Mouse (Mus musculus) midbrain, postnatal 0 days (tissue): ENCODE measurements around the gene Hspa4. TPM values are rescaled to one million over a fixed set of nuclear protein-coding genes. Genes with fewer than 3 reads are reported as not detected.
"Not testable (repeated sequence)": the region's sequence is repeated elsewhere in the genome, so short reads cannot be mapped to it uniquely, and the experiment has no call there.

Experiments
- ATAC-seq: fragments of 200-750 bp; cut with Nextera tagmentation; 2 replicates; pipeline ENCODE4 v1.8.0; 2017; ENCODE audit warnings: moderate number of reproducible peaks, mild to moderate bottlenecking, moderate TSS enrichment, moderate library complexity; ENCODE audit not compliant: low FRiP score
- DNase-seq: peaks from one replicate; pipeline ENCODE4 v3.0.0-alpha.2; 2015; ENCODE audit warnings: low spot score
- H3K27ac ChIP-seq: fragments of 300-500 bp; sonication (generic); 2 replicates; pipeline ENCODE4 v1.5.1; 2014; ENCODE audit warnings: low read depth, mild to moderate bottlenecking, low read length, mixed read lengths
- H3K27me3 ChIP-seq: fragments of 300-500 bp; sonication (generic); 2 replicates; pipeline ENCODE4 v1.6.1; 2014; ENCODE audit warnings: low read length, control low read depth, mixed read lengths; ENCODE audit not compliant: insufficient read depth
- H3K36me3 ChIP-seq: fragments of 300-500 bp; sonication (generic); 2 replicates; pipeline ENCODE4 v1.6.1; 2014; ENCODE audit warnings: low read length, control low read depth, mixed read lengths; ENCODE audit not compliant: insufficient read depth
- H3K4me1 ChIP-seq: fragments of 300-500 bp; sonication (generic); 2 replicates; pipeline ENCODE4 v1.6.1; 2014; ENCODE audit warnings: mild to moderate bottlenecking, control low read depth, antibody characterized with exemption, low read length, mixed read lengths; ENCODE audit not compliant: insufficient read depth
- H3K4me2 ChIP-seq: fragments of 300-500 bp; sonication (generic); 2 replicates; pipeline ENCODE4 v1.6.1; 2014; ENCODE audit warnings: low read depth, mild to moderate bottlenecking, low read length, mixed read lengths; ENCODE audit not compliant: poor library complexity, severe bottlenecking
- H3K4me3 ChIP-seq: fragments of 300-500 bp; sonication (generic); 2 replicates; pipeline ENCODE4 v1.5.1; 2014; ENCODE audit warnings: low read depth, mild to moderate bottlenecking, low read length, moderate library complexity
- H3K9ac ChIP-seq: fragments of 300-500 bp; sonication (generic); replicated peaks from 2 replicates; pipeline ENCODE4 v1.6.1; 2014; ENCODE audit warnings: mild to moderate bottlenecking, low read length, moderate library complexity, mixed read lengths; ENCODE audit not compliant: poor library complexity, severe bottlenecking
- H3K9me3 ChIP-seq: fragments of 300-500 bp; sonication (generic); 2 replicates; pipeline ENCODE4 v1.6.1; 2016; ENCODE audit warnings: low read length, control low read depth
- CTCF ChIP-seq: IDR thresholded peaks from 2 replicates; pipeline ENCODE4 v1.5.1; 2016; ENCODE audit warnings: antibody characterized with exemption, mild to moderate bottlenecking
- WGBS: fragments of 180-500 bp; shearing (Covaris S2); extraction: QIAGEN DNeasy Blood & Tissue Kit; methylation state at CpG from one replicate; pipeline ENCODE4 v1.1.7; 2014; 5-methylcytosine and 5-hydroxymethylcytosine counted together
- polyA plus RNA-seq: library from polyadenylated mRNA; unstranded; fragments of >200 nt; fragmentation: Nextera tagmentation; extraction: Ambion mirVana; gene quantifications from 2 replicates; pipeline ENCODE4 v1.2.1, GENCODE M21; 2015
- total RNA-seq: library from RNA; depleted of rRNA; stranded (reverse); fragments of >200 nt; gene quantifications from 2 replicates; pipeline ENCODE4 v1.2.3, GENCODE M21; 2014

The Hspa4 gene
- total and polyA plus RNA-seq, 2 experiments from 2014 or later: 42.8 to 93.7 TPM

DNA sequence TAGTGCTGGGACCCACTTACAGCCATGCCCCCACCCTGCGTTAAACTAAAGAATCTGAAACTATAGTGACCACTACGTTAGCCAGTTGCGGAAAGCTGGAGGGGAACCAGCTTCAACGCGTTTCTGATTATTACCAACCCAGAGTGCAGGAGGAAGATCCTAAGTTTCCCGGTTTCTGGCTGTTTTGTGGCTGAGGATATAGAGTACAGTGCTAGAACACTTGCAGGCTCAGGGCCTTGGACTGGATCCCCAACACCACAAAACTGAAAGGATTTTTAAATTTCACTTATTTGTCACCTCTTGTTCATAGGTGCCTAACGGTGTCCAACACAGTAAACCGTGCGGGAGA, 884 bp upstream of the Hspa4 start:
- Histone ChIP-seq H3K4me3 (peak overlapping the region; percentile 94), H3K4me1 (peaks cover 17% of the 10 kb centered on the region)
- ATAC-seq: no peak

DNA sequence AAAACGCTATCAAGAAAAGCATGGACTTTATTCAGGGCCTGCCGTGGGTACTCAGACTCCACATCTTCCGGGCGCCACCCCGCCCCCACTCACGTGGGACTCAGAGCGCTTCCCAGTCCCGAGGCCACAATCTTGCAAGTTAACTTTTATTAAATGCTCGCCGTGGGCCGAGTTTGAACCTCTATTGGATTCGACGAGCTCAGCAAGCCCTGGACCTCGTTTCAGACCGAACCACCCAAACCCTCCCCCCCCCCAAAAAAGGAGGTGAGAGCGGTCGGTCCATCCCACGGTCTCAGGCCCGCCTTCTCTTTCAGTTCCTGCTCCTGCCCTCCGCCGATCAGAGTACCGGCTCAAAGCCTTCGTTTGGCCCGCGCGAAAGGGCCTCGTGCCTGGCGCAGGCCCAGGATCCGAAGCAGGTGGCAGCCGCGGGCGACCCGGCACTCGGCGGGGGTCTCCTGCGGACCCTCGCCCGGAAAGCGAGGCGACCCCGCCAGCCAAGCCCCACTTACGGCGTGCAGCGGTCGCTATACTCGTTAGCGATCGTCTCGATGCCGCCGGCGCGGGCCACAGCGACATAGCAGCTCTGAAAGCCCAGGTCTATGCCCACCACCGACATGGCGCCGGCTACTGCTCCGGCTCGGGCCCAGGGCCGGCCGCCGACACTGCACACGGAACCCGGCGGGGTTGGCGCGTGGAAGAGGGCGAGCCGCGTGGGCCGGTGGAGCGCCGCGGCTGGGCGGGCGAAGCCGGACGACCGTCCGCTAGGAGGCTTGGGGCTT, 517 bp downstream of the Hspa4 start:
- Histone ChIP-seq H3K9ac (peak overlapping the region; percentile 97), H3K27me3 (no peaks in the 10 kb centered on the region), H3K4me1 (peaks cover 17% of the 10 kb centered on the region), H3K4me3 (peak overlapping the region; percentile 94), H3K9me3 (no peaks in the 10 kb centered on the region), H3K36me3 (no peaks in the 10 kb centered on the region), H3K27ac (peak overlapping the region; percentile 90), H3K4me2 (peak overlapping the region; percentile 70)
- WGBS: under 1% methylated on average over 73 of the region's 80 CpGs
- peak; percentile 15 for DNase-seq
- no peak for TF ChIP-seq CTCF
- ATAC-seq: peak; percentile 75

More for the DNA sequence above, 884 bp upstream of the Hspa4 start:
- Histone ChIP-seq H3K4me2 (peak overlapping the region; percentile 55), H3K9ac (peak overlapping the region; percentile 60), H3K27ac (peak overlapping the region; percentile 90), H3K36me3 (no peaks in the 10 kb centered on the region), H3K9me3 (no peaks in the 10 kb centered on the region), H3K27me3 (no peaks in the 10 kb centered on the region)
- no peak for TF ChIP-seq CTCF
- no peak for DNase-seq
- WGBS: 50% methylated on average over 9 of the region's 9 CpGs

DNA sequence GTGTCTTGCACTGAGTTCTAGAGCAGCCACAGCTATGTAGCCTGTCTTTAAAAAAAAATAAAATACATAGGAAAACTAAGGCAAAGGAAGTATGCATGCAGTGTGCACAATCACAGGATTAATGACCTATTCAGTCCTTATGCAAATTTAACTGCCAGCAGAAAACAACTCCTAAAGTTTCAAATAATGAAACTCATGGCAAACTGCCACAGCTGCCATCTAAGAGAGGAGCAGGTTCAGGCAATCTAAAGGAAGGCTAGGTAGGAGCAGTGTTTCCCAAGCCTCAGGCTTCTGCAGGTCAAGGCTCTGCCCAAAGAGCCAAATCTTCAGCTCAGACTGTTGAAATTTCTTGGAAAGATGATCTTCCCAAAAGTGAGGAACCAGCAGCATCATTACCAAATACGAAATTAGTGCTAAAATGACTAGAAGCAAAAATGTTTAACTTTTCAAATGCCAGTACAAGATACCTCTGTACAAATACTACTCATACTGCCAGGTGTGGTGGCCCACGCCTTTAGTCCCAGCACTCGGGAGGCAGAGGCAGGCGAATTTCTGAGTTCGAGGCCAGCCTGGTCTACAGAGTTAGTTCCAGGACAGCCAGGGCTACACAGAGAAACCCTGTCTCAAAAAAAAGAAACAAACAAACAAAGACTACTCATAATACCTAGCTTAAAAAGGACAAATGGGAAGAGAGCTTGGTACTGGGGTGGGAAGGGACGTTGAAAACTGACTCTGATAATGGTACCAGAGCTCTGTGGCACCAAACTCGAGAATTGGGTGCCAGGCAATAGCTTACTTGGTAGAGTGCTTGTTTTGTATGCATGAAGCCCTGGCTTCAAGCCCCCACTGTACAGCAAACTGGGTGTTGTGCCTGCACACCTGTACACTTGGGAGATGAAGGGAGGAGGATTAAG, 2.1 kb downstream of the Hspa4 start:
- H3K4me3 ChIP-seq: no peak overlapping the region
- no peak overlapping the region for H3K9ac ChIP-seq
- TF ChIP-seq CTCF: no peak

DNA sequence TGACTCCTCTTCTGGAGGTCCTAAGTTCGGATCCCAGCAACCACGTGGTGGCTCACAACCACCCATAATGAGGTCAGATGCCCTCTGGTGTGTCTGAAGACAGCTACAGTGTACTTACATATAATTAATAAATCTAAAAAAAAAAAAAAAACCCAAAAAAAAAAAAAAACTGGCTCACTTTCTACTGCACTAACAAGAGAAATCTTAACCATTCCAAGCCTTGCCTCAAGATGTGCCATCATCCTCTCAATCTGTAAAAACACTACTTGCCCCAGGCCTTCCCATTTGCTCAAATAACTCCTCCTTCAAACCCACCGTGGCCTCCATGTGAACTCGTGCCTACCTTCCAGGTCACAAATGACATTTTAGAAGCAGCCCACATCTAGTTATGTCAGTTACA, 3.4 kb downstream of the Hspa4 start:
- no peak for DNase-seq
- peaks cover 17% of the 10 kb centered on the region for H3K4me1 ChIP-seq
- WGBS: 84% methylated on average over 4 of the region's 4 CpGs
- no peaks in the 10 kb centered on the region for H3K36me3 ChIP-seq
- no peaks in the 10 kb centered on the region for H3K27me3 ChIP-seq
- no peaks in the 10 kb centered on the region for H3K9me3 ChIP-seq
- no peak for TF ChIP-seq CTCF
- no peak overlapping the region for H3K9ac ChIP-seq
- ATAC-seq: no peak
- H3K4me2 ChIP-seq: no peak overlapping the region
- H3K27ac ChIP-seq: no peak overlapping the region
- no peak overlapping the region for H3K4me3 ChIP-seq

More for the DNA sequence above, 2.1 kb downstream of the Hspa4 start:
- DNase-seq (no peak), ATAC-seq (no peak)
- Histone ChIP-seq H3K4me2 (peak overlapping the region; percentile 70; the same call in 1 of the 2 replicates), H3K4me1 (peaks cover 17% of the 10 kb centered on the region), H3K36me3 (no peaks in the 10 kb centered on the region), H3K27me3 (no peaks in the 10 kb centered on the region), H3K27ac (no peak overlapping the region), H3K9me3 (no peaks in the 10 kb centered on the region)
- 88% methylated on average over 7 of the region's 7 CpGs for WGBS

DNA sequence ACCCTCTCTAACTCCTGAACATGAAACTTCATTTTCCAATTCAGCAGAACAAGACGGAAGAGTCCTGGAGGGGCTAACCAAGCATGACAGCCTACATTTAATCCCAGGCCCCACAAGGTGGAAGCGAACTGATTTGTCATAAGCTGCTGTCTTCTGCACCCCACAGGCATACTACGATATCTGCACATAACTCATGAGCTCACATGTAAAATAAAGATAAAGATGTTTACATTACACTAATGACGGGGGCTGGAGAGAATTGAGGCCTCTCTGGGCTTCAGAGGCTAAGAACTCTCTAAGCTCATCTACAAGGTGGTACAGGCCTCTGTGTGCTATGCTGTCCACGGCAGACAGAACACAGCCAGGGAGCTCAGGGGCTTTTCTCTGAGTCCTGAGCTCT, 5.8 kb downstream of the Hspa4 start:
- H3K9me3 ChIP-seq: no peaks in the 10 kb centered on the region
- no peak for TF ChIP-seq CTCF
- no peak overlapping the region for H3K27ac ChIP-seq
- 77% methylated on average over 5 of the region's 5 CpGs for WGBS
- ATAC-seq (no peak), DNase-seq (no peak)
- H3K9ac ChIP-seq: no peak overlapping the region
- peaks cover 3% of the 10 kb centered on the region; the same call in 1 of the 2 replicates for H3K36me3 ChIP-seq
- no peak overlapping the region for H3K4me2 ChIP-seq
- no peak overlapping the region for H3K4me3 ChIP-seq
- peaks cover 17% of the 10 kb centered on the region for H3K4me1 ChIP-seq
- no peaks in the 10 kb centered on the region for H3K27me3 ChIP-seq

DNA sequence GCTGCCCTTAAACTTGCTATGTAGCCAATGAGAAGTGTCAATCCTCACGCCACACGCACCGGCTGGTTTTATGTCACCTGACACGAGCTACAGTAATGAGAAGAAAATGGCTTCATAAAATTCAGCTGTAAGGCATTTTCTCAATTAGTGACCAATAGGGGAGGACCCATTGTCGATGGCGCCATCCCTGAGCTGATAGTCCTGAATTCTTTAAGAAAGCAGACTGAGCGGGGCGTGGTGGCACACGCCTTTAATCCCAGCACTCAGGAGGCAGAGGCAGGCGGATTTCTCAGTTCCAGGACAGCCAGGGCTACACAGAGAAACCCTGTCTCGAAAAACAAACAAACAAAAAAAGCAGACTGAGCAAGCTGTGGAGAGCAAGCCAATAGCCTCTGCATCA, 9.4 kb downstream of the Hspa4 start:
- no peaks in the 10 kb centered on the region for H3K4me1 ChIP-seq
- H3K27ac ChIP-seq: no peak overlapping the region
- H3K9ac ChIP-seq: no peak overlapping the region
- H3K27me3 ChIP-seq: no peaks in the 10 kb centered on the region
- H3K4me2 ChIP-seq: no peak overlapping the region
- ATAC-seq (no peak), DNase-seq (no peak)
- no peaks in the 10 kb centered on the region for H3K9me3 ChIP-seq
- no peak overlapping the region for H3K4me3 ChIP-seq
- WGBS: 94% methylated on average over 11 of the region's 11 CpGs
- TF ChIP-seq CTCF: no peak
- H3K36me3 ChIP-seq: peaks cover 34% of the 10 kb centered on the region

DNA sequence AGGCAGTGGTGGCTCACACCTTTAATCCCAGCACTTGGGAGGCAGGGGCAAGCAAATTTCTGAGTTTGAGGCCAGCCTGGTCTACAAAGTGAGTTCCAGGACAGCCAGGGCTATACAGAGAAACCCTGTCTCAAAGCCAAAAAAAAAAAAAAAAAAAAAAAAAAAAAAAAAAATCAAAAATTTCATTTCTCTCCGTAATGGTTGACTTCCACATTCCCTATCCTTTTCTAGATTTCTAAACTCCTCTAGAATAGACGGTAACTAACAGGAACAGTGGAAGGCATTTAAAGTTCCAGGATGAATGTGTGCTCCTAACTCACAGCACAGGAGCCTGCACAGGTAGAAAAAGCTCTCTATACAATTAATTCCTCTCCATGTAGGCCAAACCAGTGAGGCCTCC, 10.1 kb downstream of the Hspa4 start:
- H3K27me3 ChIP-seq, H3K27ac ChIP-seq, H3K9me3 ChIP-seq, ATAC-seq, DNase-seq, H3K4me3 ChIP-seq, H3K4me1 ChIP-seq, H3K4me2 ChIP-seq, H3K9ac ChIP-seq: not testable (repeated sequence)
- peaks cover 38% of the 10 kb centered on the region for H3K36me3 ChIP-seq
- 93% methylated on average over 2 of the region's 2 CpGs for WGBS
